Mouse (Mus musculus): ENCODE data around the gene Wdr18. TPM values are rescaled to one million over a fixed set of nuclear protein-coding genes. Genes with fewer than 3 reads are reported as not detected.
A peak's percentile ranks its signal among the peaks of the same experiment; 100 is the strongest.

Gene Wdr18
- 115 TPM in 2 replicates for polyA plus RNA-seq (2015; fragmentation: Nextera tagmentation; extraction: Ambion mirVana)

DNA sequence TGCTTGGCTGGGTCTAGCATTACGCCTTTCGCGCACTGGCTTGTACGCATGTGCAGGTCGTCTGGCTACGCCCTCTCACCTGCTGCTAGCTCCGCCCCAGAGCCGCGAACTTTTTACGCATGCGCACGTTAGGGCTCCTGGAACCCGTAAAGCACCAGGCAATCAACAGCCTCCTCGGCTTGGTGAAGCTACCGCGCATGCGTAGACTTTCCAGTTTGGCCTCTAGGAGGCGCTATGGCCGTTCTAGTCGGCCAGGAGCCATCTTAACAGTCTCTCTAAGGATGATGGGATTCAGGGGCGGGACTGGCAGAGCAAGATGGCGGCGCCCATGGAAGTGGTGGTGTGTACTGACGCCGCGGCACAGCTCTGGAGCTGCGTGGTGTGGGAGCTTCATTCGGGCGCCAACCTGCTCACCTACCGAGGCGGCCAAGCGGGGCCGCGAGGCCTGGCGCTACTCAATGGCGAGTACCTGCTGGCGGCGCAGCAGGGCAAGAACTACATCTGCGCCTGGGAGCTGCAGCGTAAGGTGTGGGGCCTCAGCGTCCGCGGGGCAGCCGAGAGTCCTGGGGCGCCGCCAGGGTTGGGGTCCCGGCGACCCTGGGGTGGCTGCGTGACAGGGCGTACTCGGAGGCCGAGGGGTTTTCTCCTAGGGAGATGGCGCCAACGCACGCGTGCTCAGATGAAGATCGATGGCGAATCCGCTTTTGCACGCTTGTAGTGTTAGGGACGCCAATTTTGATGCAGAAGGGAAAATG, at the start of gene Wdr18:
Gene Wdr18 (plus strand): TSS at position 306 of the 755 bp plus-strand sequence.
- H3K4me2 ChIP-seq, result peak within 1 kb of the TSS; percentile 83
- peaks cover 36% of the 10 kb centered on the region for H3K4me1 ChIP-seq
- under 1% methylated on average over 61 of the region's 61 CpGs for WGBS

GRCm38 (mm10) chr10:79910556-79910955, 49.4 kb upstream of the Wdr18 start, which contains the start of gene Gm26602:
Gm26602 (plus strand) TSS chr10:79910856.
- H3K27ac ChIP-seq, result 0 out of 2 replicates have a peak within 1 kb of the TSS, but pooled peaks have one; percentile 78
- no peaks in the 10 kb centered on the region for H3K27me3 ChIP-seq
- no peak within 1 kb of the TSS for H3K4me2 ChIP-seq
- H3K36me3 ChIP-seq, result peaks cover 45% of the 10 kb centered on the region
- H3K4me3 ChIP-seq (replicated peaks), result no peak within 1 kb of the TSS
- no peak for ATAC-seq (replicated peaks; ENCODE audit: low FRiP score)
- WGBS, result 91% methylated on average over 4 of the region's 4 CpGs
- peaks cover 40% of the 10 kb centered on the region for H3K4me1 ChIP-seq
- no peak within 1 kb of the TSS for H3K9ac ChIP-seq
- H3K9me3 ChIP-seq (replicated peaks), result no peaks in the 10 kb centered on the region

More for the DNA sequence above, at the start of gene Wdr18:
- peaks cover 38% of the 10 kb centered on the region for H3K36me3 ChIP-seq
- no peaks in the 10 kb centered on the region for H3K27me3 ChIP-seq
- ATAC-seq (replicated peaks; ENCODE audit: low FRiP score), result peak; percentile 94
- H3K9ac ChIP-seq, result peak within 1 kb of the TSS; percentile 92
- peak within 1 kb of the TSS; percentile 99 for H3K4me3 ChIP-seq (replicated peaks)
- no peaks in the 10 kb centered on the region for H3K9me3 ChIP-seq (replicated peaks)
- H3K27ac ChIP-seq, result peak within 1 kb of the TSS; percentile 82

DNA sequence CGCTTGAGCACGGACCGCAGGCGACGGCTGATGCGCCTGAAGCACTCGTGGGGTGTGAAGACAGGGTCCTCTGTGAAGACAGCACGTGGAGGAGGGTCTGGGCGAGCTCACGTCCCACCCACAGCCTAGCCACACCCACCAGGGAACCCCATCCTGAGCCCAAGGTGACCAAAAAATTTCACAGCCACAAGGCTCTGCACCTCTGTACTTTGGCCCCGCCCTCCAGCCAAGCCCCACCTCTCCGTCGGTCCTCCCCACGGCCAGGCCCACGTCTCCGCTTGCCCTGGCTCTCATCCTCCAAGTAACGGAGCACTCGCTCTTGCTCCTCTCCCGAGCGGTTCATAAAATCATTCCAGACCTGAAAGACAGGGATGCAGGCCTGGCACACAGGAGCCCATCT, 47.5 kb upstream of the Wdr18 start:
- Histone ChIP-seq H3K36me3 (peaks cover 27% of the 10 kb centered on the region), H3K4me2 (no peak overlapping the region), H3K9ac (no peak overlapping the region), H3K4me1 (peaks cover 44% of the 10 kb centered on the region), H3K4me3 (replicated peaks) (no peak overlapping the region), H3K27ac (no peak overlapping the region), H3K9me3 (replicated peaks) (no peaks in the 10 kb centered on the region), H3K27me3 (peaks cover 3% of the 10 kb centered on the region)
- WGBS, result 68% methylated on average over 20 of the region's 20 CpGs
- no peak for ATAC-seq (replicated peaks; ENCODE audit: low FRiP score)

- H3K9ac ChIP-seq, result no peak overlapping the region
- 73% methylated on average over 11 of the region's 11 CpGs for WGBS
- peak overlapping the region; percentile 8; the same call in 1 of the 2 replicates for H3K4me2 ChIP-seq
- H3K9me3 ChIP-seq (replicated peaks), result no peaks in the 10 kb centered on the region
- H3K4me3 ChIP-seq (replicated peaks), result no peak overlapping the region
- H3K27me3 ChIP-seq, result peaks cover 22% of the 10 kb centered on the region
- H3K4me1 ChIP-seq, result peaks cover 54% of the 10 kb centered on the region
- no peak for ATAC-seq (replicated peaks; ENCODE audit: low FRiP score)
- H3K27ac ChIP-seq, result no peak overlapping the region
- peaks cover 27% of the 10 kb centered on the region for H3K36me3 ChIP-seq
Observed at GRCm38 (mm10) chr10:79914131-79914947, 45.6 kb upstream of the Wdr18 start.

DNA sequence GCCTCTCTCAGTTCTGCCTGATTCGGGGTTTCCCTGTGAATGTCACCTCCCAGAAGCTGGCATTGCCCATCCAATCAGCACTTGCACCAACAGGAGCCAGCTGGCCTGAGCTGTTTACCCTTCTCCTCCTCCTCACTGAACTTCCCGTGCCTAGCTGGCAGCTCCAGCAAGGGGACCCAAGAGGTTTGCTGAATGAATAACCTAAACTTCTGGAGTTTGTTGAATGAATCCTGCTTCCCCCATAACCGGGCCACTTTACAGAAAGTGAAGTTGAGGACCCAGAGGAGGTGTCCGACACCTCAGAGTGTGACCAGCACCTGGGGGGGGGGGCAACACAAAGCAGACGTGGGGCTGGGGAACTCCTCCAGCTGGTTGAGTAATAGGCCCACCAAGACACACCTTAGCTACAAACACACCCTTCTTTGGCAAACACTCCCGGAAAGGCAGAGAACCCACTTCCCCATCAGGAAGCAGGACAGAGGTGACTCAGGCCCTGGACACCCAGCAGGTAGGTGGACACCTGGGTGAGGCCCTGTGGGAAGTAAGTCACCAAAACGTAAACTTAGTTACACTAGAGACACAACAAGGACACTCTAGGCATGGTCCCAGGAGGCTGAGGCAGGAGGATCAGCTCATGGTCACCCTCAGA, 44.9 kb upstream of the Wdr18 start:
- WGBS, result 66% methylated on average over 7 of the region's 7 CpGs

GRCm38 (mm10) chr10:79916081-79916480, 43.9 kb upstream of the Wdr18 start:
- peaks cover 19% of the 10 kb centered on the region for H3K36me3 ChIP-seq
- peak overlapping the region; percentile 96 for H3K9ac ChIP-seq
- H3K27ac ChIP-seq, result peak overlapping the region; percentile 89
- peaks cover 40% of the 10 kb centered on the region for H3K27me3 ChIP-seq
- peak overlapping the region; percentile 83 for H3K4me3 ChIP-seq (replicated peaks)
- H3K4me1 ChIP-seq, result peaks cover 65% of the 10 kb centered on the region
- peak overlapping the region; percentile 78 for H3K4me2 ChIP-seq
- 6% methylated on average over 8 of the region's 8 CpGs for WGBS
- ATAC-seq (replicated peaks; ENCODE audit: low FRiP score), result no peak
- no peaks in the 10 kb centered on the region for H3K9me3 ChIP-seq (replicated peaks)

More for the DNA sequence above, 44.9 kb upstream of the Wdr18 start:
- Histone ChIP-seq H3K27me3 (peaks cover 30% of the 10 kb centered on the region), H3K4me1 (peaks cover 54% of the 10 kb centered on the region), H3K4me3 (replicated peaks) (0 out of 2 replicates have a peak overlapping the region, but pooled peaks have one; percentile 83), H3K4me2 (peak overlapping the region; percentile 78; the same call in 1 of the 2 replicates), H3K27ac (no peak overlapping the region), H3K36me3 (peaks cover 27% of the 10 kb centered on the region), H3K9me3 (replicated peaks) (no peaks in the 10 kb centered on the region), H3K9ac (no peak overlapping the region)
- no peak for ATAC-seq (replicated peaks; ENCODE audit: low FRiP score)

- H3K9ac ChIP-seq, result peak within 1 kb of the TSS; percentile 96
- H3K27me3 ChIP-seq, result peaks cover 49% of the 10 kb centered on the region
- H3K4me1 ChIP-seq, result peaks cover 73% of the 10 kb centered on the region
- H3K9me3 ChIP-seq (replicated peaks), result no peaks in the 10 kb centered on the region
- peak within 1 kb of the TSS; percentile 83 for H3K4me3 ChIP-seq (replicated peaks)
- ATAC-seq (replicated peaks; ENCODE audit: low FRiP score), result peak; percentile 84
- H3K4me2 ChIP-seq, result peak within 1 kb of the TSS; percentile 78
- WGBS, result 2% methylated on average over 41 of the region's 42 CpGs
- peaks cover 10% of the 10 kb centered on the region for H3K36me3 ChIP-seq
- H3K27ac ChIP-seq, result peak within 1 kb of the TSS; percentile 89
Observed at GRCm38 (mm10) chr10:79916808-79917531, 43.0 kb upstream of the Wdr18 start, which contains the start of gene Kiss1r. Kiss1r (plus strand) TSS chr10:79916971.

DNA sequence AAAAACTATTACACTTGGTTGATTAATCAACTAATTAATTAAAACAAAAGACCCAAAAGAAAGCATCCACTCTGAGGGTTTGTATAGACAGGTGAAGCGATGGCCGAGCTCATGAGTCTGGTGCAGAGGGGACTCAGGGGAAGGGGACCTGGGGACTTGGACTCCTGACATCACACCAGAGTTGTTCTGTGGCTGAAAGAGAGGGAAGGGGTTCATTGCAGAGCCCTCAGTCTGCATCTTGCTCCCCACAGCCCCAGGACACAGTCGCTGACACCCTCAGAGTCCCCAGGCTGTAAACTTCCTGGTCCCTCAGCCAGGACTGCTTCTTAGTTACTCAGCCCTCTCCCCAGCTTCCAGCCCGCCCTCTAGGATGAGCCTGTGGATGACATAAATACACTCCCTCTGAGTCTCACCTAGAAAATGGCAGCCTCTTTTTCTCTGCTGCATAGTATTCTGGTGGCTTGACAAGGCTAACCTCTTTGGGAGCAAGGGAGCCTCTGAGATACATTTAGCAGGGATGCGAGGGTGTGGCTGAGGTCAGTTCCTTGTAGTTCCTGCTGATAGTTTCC, 42.3 kb upstream of the Wdr18 start:
- Histone ChIP-seq H3K27ac (no peak overlapping the region), H3K4me3 (replicated peaks) (peak overlapping the region; percentile 83), H3K4me2 (peak overlapping the region; percentile 78), H3K27me3 (peaks cover 55% of the 10 kb centered on the region), H3K4me1 (peaks cover 73% of the 10 kb centered on the region), H3K9ac (peak overlapping the region; percentile 96; the same call in 1 of the 2 replicates), H3K36me3 (peaks cover 4% of the 10 kb centered on the region; the same call in 1 of the 2 replicates), H3K9me3 (replicated peaks) (no peaks in the 10 kb centered on the region)
- no peak for ATAC-seq (replicated peaks; ENCODE audit: low FRiP score)
- 69% methylated on average over 5 of the region's 5 CpGs for WGBS

GRCm38 (mm10) chr10:79918231-79919078, 41.5 kb upstream of the Wdr18 start:
- peak overlapping the region; percentile 54 for H3K4me2 ChIP-seq
- peaks cover 75% of the 10 kb centered on the region for H3K4me1 ChIP-seq
- 0 out of 2 replicates have a peak overlapping the region, but pooled peaks have one; percentile 5 for H3K9ac ChIP-seq
- H3K36me3 ChIP-seq, result no peaks in the 10 kb centered on the region
- H3K27me3 ChIP-seq, result peaks cover 63% of the 10 kb centered on the region
- no peak for ATAC-seq (replicated peaks; ENCODE audit: low FRiP score)
- H3K4me3 ChIP-seq (replicated peaks), result peak overlapping the region; percentile 27
- WGBS, result 7% methylated on average over 35 of the region's 35 CpGs
- H3K9me3 ChIP-seq (replicated peaks), result no peaks in the 10 kb centered on the region
- H3K27ac ChIP-seq, result no peak overlapping the region

GRCm38 (mm10) chr10:79919251-79919849, 40.6 kb upstream of the Wdr18 start:
- H3K9ac ChIP-seq, result no peak overlapping the region
- H3K36me3 ChIP-seq, result no peaks in the 10 kb centered on the region
- peaks cover 65% of the 10 kb centered on the region for H3K27me3 ChIP-seq
- WGBS, result 4% methylated on average over 21 of the region's 21 CpGs
- peak overlapping the region; percentile 27 for H3K4me3 ChIP-seq (replicated peaks)
- no peak overlapping the region for H3K27ac ChIP-seq
- ATAC-seq (replicated peaks; ENCODE audit: low FRiP score), result no peak
- no peaks in the 10 kb centered on the region for H3K9me3 ChIP-seq (replicated peaks)
- H3K4me1 ChIP-seq, result peaks cover 72% of the 10 kb centered on the region
- peak overlapping the region; percentile 54 for H3K4me2 ChIP-seq

Data from kidney, embryonic 15.5 days (tissue).